Mouse (Mus musculus): ENCODE measurements around the gene Gcm1. TPM values are rescaled to one million over a fixed set of nuclear protein-coding genes. Genes with fewer than 3 reads are reported as not detected.

The Gcm1 gene
- polyA plus RNA-seq, 1 experiment from 2014 or later: not detected

DNA sequence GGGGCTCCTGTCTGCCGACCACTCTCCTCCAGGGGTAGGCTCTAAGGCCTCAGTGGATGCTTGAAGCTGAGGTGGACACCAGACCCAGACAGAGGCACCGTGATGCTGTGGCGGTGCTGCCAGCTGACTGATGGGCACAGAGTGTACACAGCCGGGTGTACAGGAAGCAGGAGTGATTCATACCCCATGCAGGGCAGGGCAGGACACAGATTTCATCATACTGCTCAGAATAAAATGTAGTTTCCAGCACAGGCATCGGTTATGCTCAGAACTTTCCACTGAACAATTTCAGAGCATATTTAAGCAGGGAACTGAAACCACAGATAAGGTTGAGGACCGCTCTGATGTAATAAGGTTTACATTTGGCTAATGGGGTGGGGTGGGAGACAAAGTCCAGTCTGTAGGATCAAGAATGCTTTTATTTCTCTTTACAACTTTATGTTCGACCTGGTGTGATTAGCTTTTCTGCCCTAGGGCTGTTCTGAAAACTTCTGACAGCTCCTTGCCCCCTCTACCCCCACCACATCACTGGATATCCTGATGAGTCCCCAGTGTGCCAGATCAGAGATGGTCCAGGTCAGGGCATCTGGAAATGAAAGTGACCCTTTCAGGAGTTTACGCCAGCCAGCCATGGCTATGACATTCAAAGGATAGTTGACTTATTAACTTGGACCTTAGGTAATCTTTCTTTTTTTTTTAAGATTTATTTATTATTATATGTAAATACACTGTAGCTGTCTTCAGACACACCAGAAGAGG, 29.4 kb upstream of the Gcm1 start:
- H3K36me3 ChIP-seq (replicated peaks; ENCODE audit: insufficient read depth, low read length): no peaks in the 10 kb centered on the region
- H3K27me3 ChIP-seq (ENCODE audit: insufficient read depth, low read length): no peaks in the 10 kb centered on the region
- ATAC-seq: peak; percentile 79
- 35% methylated on average over 8 of the region's 8 CpGs for WGBS (ENCODE audit: insufficient replicate concordance)
- peak; percentile 33 for DNase-seq
- H3K4me1 ChIP-seq (ENCODE audit: insufficient read depth): 0 out of 2 replicates have a peak, but pooled peaks cover 4% of the 10 kb centered on the region
- peak; percentile 58; the same call in 1 of the 2 replicates for TF ChIP-seq EP300 (IDR thresholded peaks at IDR 0.05; ENCODE audit: low read depth)
- TF ChIP-seq CTCF (IDR thresholded peaks at IDR 0.05; ENCODE audit: low read depth): no peak
- H3K4me3 ChIP-seq (ENCODE audit: low read depth, low read length): no peak overlapping the region
- H3K27ac ChIP-seq (ENCODE audit: low read depth): peak overlapping the region; percentile 73
- H3K4me2 ChIP-seq (ENCODE audit: low read depth, low read length): peak overlapping the region; percentile 15; the same call in 1 of the 2 replicates
- H3K9me3 ChIP-seq (ENCODE audit: low read length): no peaks in the 10 kb centered on the region
- H3K9ac ChIP-seq (replicated peaks): no peak overlapping the region

DNA sequence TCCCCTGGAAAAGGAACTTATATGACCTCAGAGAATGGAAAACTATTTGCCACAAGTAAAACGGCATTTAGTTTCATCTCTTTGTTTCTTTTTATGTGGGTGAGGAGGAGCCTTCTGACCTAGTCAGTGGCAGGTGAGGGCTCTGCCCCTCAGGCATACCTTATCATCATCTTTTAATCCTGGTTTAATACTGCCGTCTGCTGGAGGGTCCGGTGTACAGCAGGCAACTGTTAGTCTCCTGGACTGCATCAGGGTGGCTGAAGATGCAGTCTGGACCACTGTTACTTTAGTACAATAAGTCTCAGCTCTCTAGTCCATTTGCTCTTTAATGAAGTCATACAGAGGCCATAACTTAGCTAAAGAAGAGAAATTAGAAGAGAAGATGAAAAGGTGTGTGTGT, 26.9 kb upstream of the Gcm1 start:
- no peaks in the 10 kb centered on the region for H3K9me3 ChIP-seq (ENCODE audit: low read length)
- DNase-seq (peak; percentile 68), ATAC-seq (peak; percentile 66)
- H3K27me3 ChIP-seq (ENCODE audit: insufficient read depth, low read length): no peaks in the 10 kb centered on the region
- 21% methylated on average over 3 of the region's 3 CpGs for WGBS (ENCODE audit: insufficient replicate concordance)
- H3K4me3 ChIP-seq (ENCODE audit: low read depth, low read length): no peak overlapping the region
- no peaks in the 10 kb centered on the region for H3K36me3 ChIP-seq (replicated peaks; ENCODE audit: insufficient read depth, low read length)
- H3K9ac ChIP-seq (replicated peaks): no peak overlapping the region
- H3K27ac ChIP-seq (ENCODE audit: low read depth): no peak overlapping the region
- H3K4me2 ChIP-seq (ENCODE audit: low read depth, low read length): no peak overlapping the region
- 0 out of 2 replicates have a peak, but pooled peaks cover under 1% of the 10 kb centered on the region for H3K4me1 ChIP-seq (ENCODE audit: insufficient read depth)
- TF ChIP-seq CTCF (IDR thresholded peaks at IDR 0.05; ENCODE audit: low read depth) (peak; percentile 88), EP300 (IDR thresholded peaks at IDR 0.05; ENCODE audit: low read depth) (no peak)

- 62% methylated on average over 3 of the region's 3 CpGs for WGBS (ENCODE audit: insufficient replicate concordance)
- no peak for DNase-seq
- no peak for ATAC-seq
Measured at GRCm38 (mm10) chr9:78027099-78027498, 24.6 kb upstream of the Gcm1 start.

DNA sequence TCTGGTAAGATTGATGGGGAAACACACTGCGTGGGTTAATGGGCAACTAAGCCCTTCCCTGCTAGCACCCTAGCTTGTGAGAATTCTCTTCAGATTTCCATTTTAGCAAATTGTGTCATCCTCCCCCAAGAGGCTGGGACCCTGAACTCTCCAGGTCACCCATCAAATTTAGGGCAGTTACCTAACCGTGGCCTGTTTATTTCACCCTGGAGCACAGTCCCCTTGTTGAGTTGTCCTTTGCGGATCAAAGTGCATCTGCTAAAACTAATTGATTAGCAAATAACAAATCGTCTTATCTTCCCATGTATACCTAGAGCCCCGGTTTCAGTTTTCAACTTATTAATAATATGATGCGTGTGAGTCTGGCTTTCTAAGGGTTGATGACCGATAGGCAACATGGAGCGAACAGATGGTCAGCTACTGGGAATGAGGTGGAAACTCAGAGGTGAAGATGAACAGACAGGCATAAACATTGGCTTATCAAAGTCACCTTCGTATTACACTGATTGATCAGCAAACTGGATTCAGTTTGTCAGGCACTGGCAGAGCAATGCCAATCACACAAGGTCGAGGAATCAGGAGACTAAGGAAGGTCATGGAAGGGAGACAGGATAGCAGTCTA, 20.8 kb upstream of the Gcm1 start:
- peak; percentile 94 for TF ChIP-seq EP300 (IDR thresholded peaks at IDR 0.05; ENCODE audit: low read depth)
- no peak for TF ChIP-seq CTCF (IDR thresholded peaks at IDR 0.05; ENCODE audit: low read depth)
- Histone ChIP-seq H3K4me1 (ENCODE audit: insufficient read depth) (0 out of 2 replicates have a peak, but pooled peaks cover 7% of the 10 kb centered on the region), H3K9me3 (ENCODE audit: low read length) (no peaks in the 10 kb centered on the region), H3K27ac (ENCODE audit: low read depth) (peak overlapping the region; percentile 96), H3K9ac (replicated peaks) (no peak overlapping the region), H3K4me3 (ENCODE audit: low read depth, low read length) (no peak overlapping the region), H3K4me2 (ENCODE audit: low read depth, low read length) (no peak overlapping the region), H3K36me3 (replicated peaks; ENCODE audit: insufficient read depth, low read length) (no peaks in the 10 kb centered on the region), H3K27me3 (ENCODE audit: insufficient read depth, low read length) (no peaks in the 10 kb centered on the region)
- ATAC-seq: peak; percentile 97
- 56% methylated on average over 10 of the region's 10 CpGs for WGBS (ENCODE audit: insufficient replicate concordance)
- DNase-seq: peak; percentile 46

More at GRCm38 (mm10) chr9:78027099-78027498, 24.6 kb upstream of the Gcm1 start:
- TF ChIP-seq CTCF (IDR thresholded peaks at IDR 0.05; ENCODE audit: low read depth): no peak
- no peak for TF ChIP-seq EP300 (IDR thresholded peaks at IDR 0.05; ENCODE audit: low read depth)
- Histone ChIP-seq H3K4me1 (ENCODE audit: insufficient read depth) (no peaks in the 10 kb centered on the region), H3K27me3 (ENCODE audit: insufficient read depth, low read length) (no peaks in the 10 kb centered on the region), H3K4me3 (ENCODE audit: low read depth, low read length) (no peak overlapping the region), H3K9ac (replicated peaks) (no peak overlapping the region), H3K4me2 (ENCODE audit: low read depth, low read length) (no peak overlapping the region), H3K9me3 (ENCODE audit: low read length) (no peaks in the 10 kb centered on the region), H3K27ac (ENCODE audit: low read depth) (no peak overlapping the region), H3K36me3 (replicated peaks; ENCODE audit: insufficient read depth, low read length) (no peaks in the 10 kb centered on the region)

DNA sequence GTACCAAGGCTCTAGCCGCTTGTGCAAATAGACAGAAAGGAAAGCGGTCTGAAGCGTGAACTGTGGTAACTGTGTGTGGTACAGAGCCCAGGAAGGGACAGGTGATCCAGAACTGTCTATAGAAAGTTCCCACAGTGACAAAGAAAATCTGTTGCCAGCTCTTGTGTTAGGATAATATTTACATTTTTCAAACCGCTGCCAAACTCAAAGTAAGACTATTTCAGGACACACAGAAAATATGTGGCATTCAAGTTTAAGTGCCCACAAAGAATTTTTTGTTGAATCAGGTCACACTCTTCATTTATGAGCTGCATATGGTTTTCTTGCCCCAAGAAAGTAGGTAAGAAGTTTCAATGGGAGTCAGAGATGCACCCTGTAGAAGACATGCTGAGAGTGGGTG, 18.8 kb upstream of the Gcm1 start:
- Histone ChIP-seq H3K27ac (ENCODE audit: low read depth) (peak overlapping the region; percentile 96), H3K36me3 (replicated peaks; ENCODE audit: insufficient read depth, low read length) (no peaks in the 10 kb centered on the region), H3K4me1 (ENCODE audit: insufficient read depth) (0 out of 2 replicates have a peak, but pooled peaks cover 7% of the 10 kb centered on the region), H3K4me3 (ENCODE audit: low read depth, low read length) (no peak overlapping the region), H3K9me3 (ENCODE audit: low read length) (no peaks in the 10 kb centered on the region), H3K4me2 (ENCODE audit: low read depth, low read length) (no peak overlapping the region), H3K27me3 (ENCODE audit: insufficient read depth, low read length) (no peaks in the 10 kb centered on the region), H3K9ac (replicated peaks) (no peak overlapping the region)
- TF ChIP-seq EP300 (IDR thresholded peaks at IDR 0.05; ENCODE audit: low read depth): no peak
- TF ChIP-seq CTCF (IDR thresholded peaks at IDR 0.05; ENCODE audit: low read depth): no peak
- DNase-seq (no peak), ATAC-seq (no peak)
- WGBS (ENCODE audit: insufficient replicate concordance): 74% methylated on average over 4 of the region's 4 CpGs

GRCm38 (mm10) chr9:78035296-78035695, 16.4 kb upstream of the Gcm1 start:
- H3K27me3 ChIP-seq (ENCODE audit: insufficient read depth, low read length): no peaks in the 10 kb centered on the region
- WGBS (ENCODE audit: insufficient replicate concordance): 73% methylated on average over 5 of the region's 5 CpGs
- H3K27ac ChIP-seq (ENCODE audit: low read depth): no peak overlapping the region
- TF ChIP-seq CTCF (IDR thresholded peaks at IDR 0.05; ENCODE audit: low read depth): peak; percentile 35; the same call in 1 of the 2 replicates
- no peak for TF ChIP-seq EP300 (IDR thresholded peaks at IDR 0.05; ENCODE audit: low read depth)
- 0 out of 2 replicates have a peak, but pooled peaks cover 7% of the 10 kb centered on the region for H3K4me1 ChIP-seq (ENCODE audit: insufficient read depth)
- no peak overlapping the region for H3K4me3 ChIP-seq (ENCODE audit: low read depth, low read length)
- no peak overlapping the region for H3K4me2 ChIP-seq (ENCODE audit: low read depth, low read length)
- no peak for DNase-seq
- H3K36me3 ChIP-seq (replicated peaks; ENCODE audit: insufficient read depth, low read length): no peaks in the 10 kb centered on the region
- H3K9me3 ChIP-seq (ENCODE audit: low read length): no peaks in the 10 kb centered on the region
- no peak overlapping the region for H3K9ac ChIP-seq (replicated peaks)
- ATAC-seq: no peak
